Mouse (Mus musculus): Measurements from ENCODE around the gene Gm21312. TPM values are rescaled to one million over a fixed set of nuclear protein-coding genes. Genes with fewer than 3 reads are reported as not detected.
"Not testable (repeated sequence)": the region's sequence is repeated elsewhere in the genome, so short reads cannot be mapped to it uniquely, and the experiment has no call there.

Gm21312 gene
- not detected for total RNA-seq (2021)
- long read RNA-seq, experiment 1, result 0 reads
- long read RNA-seq, experiment 2, result 0 reads

DNA sequence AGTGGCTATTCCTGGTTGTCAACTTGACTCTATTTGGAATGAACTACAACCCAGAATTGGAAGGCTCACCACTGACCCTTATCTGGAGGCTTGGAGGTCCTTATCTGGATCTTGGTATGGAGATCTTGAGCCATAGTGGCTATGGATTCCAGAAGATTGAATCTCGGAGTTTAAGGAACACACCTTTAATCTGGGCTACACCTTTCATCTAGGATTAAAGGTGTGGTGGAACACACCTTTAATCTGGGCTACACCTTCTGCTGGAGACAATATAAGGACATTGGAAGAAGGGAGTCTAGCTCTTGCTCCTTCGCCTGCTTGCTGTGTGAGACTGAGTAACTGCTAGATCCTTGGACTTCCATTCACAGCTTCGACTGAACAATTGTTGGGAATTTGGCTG is at the start of gene Gm21312:
Gm21312 (plus strand) TSS at position 301 of the 400 bp plus-strand sequence.
- H3K4me3 ChIP-seq; DNase-seq; intact Hi-C loops (cut with DNase I); H3K27ac ChIP-seq: not testable (repeated sequence)

DNA sequence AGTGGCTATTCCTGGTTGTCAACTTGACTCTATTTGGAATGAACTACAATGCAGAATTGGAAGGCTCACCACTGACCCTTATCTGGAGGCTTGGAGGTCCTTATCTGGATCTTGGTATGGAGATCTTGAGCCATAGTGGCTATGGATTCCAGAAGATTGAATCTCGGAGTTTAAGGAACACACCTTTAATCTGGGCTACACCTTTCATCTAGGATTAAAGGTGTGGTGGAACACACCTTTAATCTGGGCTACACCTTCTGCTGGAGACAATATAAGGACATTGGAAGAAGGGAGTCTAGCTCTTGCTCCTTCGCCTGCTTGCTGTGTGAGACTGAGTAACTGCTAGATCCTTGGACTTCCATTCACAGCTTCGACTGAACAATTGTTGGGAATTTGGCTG is 34.1 kb upstream of the Gm21312 start, which contains the start of gene Gm21293:
Gm21293 (plus strand) TSS at position 301 of the 400 bp plus-strand sequence.
- intact Hi-C loops (cut with DNase I); H3K4me3 ChIP-seq; H3K27ac ChIP-seq; DNase-seq: not testable (repeated sequence)

DNA sequence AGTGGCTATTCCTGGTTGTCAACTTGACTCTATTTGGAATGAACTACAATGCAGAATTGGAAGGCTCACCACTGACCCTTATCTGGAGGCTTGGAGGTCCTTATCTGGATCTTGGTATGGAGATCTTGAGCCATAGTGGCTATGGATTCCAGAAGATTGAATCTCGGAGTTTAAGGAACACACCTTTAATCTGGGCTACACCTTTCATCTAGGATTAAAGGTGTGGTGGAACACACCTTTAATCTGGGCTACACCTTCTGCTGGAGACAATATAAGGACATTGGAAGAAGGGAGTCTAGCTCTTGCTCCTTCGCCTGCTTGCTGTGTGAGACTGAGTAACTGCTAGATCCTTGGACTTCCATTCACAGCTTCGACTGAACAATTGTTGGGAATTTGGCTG is 25.6 kb upstream of the Gm21312 start, which contains the start of gene Gm6763:
Gm6763 (plus strand) TSS at position 301 of the 400 bp plus-strand sequence.
- H3K4me3 ChIP-seq; H3K27ac ChIP-seq; intact Hi-C loops (cut with DNase I); DNase-seq: not testable (repeated sequence)

DNA sequence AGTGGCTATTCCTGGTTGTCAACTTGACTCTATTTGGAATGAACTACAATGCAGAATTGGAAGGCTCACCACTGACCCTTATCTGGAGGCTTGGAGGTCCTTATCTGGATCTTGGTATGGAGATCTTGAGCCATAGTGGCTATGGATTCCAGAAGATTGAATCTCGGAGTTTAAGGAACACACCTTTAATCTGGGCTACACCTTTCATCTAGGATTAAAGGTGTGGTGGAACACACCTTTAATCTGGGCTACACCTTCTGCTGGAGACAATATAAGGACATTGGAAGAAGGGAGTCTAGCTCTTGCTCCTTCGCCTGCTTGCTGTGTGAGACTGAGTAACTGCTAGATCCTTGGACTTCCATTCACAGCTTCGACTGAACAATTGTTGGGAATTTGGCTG is 17.1 kb upstream of the Gm21312 start, which contains the start of gene Gm8764:
Gm8764 (plus strand) TSS at position 301 of the 400 bp plus-strand sequence.
- intact Hi-C loops (cut with DNase I); H3K27ac ChIP-seq; DNase-seq; H3K4me3 ChIP-seq: not testable (repeated sequence)

DNA sequence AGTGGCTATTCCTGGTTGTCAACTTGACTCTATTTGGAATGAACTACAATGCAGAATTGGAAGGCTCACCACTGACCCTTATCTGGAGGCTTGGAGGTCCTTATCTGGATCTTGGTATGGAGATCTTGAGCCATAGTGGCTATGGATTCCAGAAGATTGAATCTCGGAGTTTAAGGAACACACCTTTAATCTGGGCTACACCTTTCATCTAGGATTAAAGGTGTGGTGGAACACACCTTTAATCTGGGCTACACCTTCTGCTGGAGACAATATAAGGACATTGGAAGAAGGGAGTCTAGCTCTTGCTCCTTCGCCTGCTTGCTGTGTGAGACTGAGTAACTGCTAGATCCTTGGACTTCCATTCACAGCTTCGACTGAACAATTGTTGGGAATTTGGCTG is 8.6 kb upstream of the Gm21312 start, which contains the start of gene Gm21304:
Gm21304 (plus strand) TSS at position 301 of the 400 bp plus-strand sequence.
- DNase-seq; H3K27ac ChIP-seq; H3K4me3 ChIP-seq; intact Hi-C loops (cut with DNase I): not testable (repeated sequence)

DNA sequence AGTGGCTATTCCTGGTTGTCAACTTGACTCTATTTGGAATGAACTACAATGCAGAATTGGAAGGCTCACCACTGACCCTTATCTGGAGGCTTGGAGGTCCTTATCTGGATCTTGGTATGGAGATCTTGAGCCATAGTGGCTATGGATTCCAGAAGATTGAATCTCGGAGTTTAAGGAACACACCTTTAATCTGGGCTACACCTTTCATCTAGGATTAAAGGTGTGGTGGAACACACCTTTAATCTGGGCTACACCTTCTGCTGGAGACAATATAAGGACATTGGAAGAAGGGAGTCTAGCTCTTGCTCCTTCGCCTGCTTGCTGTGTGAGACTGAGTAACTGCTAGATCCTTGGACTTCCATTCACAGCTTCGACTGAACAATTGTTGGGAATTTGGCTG is 8.4 kb downstream of the Gm21312 start, which contains the start of gene Gm20765:
Gm20765 (plus strand) TSS at position 301 of the 400 bp plus-strand sequence.
- intact Hi-C loops (cut with DNase I); H3K4me3 ChIP-seq; DNase-seq; H3K27ac ChIP-seq: not testable (repeated sequence)

DNA sequence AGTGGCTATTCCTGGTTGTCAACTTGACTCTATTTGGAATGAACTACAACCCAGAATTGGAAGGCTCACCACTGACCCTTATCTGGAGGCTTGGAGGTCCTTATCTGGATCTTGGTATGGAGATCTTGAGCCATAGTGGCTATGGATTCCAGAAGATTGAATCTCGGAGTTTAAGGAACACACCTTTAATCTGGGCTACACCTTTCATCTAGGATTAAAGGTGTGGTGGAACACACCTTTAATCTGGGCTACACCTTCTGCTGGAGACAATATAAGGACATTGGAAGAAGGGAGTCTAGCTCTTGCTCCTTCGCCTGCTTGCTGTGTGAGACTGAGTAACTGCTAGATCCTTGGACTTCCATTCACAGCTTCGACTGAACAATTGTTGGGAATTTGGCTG is 16.9 kb downstream of the Gm21312 start, which contains the start of gene Gm4340:
Gm4340 (plus strand) TSS at position 301 of the 400 bp plus-strand sequence.
- H3K27ac ChIP-seq; H3K4me3 ChIP-seq; DNase-seq; intact Hi-C loops (cut with DNase I): not testable (repeated sequence)

DNA sequence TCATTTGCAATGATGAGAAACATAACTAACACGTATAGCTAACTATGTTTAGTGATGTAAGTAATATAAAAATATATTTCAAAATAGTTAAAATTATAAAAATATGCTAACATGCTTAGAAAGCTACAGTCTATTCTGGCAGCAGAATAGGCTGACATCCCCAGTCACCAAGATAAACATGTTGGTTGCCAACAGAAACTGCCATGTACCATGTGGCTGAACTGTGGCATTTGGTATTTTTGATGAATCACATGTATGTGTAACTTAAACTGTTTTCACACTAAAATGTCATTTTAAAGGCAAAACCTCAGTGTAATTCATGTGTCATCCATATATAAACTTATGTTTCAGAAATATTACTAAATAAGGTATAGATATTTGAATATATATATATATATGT is 32.8 kb downstream of the Gm21312 start:
- Histone ChIP-seq H3K4me3 (no peak overlapping the region), H3K27ac (no peak overlapping the region)
- intact Hi-C loops (cut with DNase I), result no loop called here
- DNase-seq, result no peak
- no peak for TF ChIP-seq CTCF (IDR thresholded peaks at IDR 0.05)

DNA sequence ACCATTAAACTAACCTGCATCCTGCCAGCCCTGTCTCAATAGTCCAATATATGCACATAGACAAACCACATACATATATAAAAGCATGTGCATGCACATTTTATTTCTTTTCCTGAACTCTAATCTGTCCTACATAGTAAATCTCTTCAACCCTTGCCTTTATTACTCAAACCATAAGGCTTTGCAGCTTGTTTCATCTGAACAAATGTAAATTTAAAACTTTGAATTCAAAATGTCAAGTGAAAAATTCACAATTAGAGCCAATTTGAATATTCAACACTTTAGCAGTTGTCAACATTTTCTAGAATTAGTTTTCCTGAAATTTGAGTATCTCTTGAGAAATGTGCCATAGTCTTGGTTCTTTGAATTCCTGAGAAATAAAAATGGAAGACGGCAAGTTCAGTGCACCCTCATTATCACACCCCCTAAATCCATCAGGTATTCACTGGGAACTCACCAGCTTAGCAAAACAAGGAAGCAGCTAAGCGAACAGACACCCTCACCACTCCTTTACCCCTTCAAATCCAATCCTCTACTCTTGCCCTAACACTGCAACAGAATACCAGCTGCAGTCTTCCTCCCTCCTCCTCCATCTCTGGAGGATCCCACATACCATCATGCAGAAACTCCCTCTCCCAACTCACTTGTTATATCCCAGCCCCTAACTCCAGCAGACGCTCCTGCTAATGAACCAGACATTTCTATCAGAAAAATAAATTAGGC is 33.6 kb downstream of the Gm21312 start:
- TF ChIP-seq CTCF (IDR thresholded peaks at IDR 0.05), result no peak
- Histone ChIP-seq H3K27ac (no peak overlapping the region), H3K4me3 (no peak overlapping the region)
- intact Hi-C loops (cut with DNase I), result no loop called here
- no peak for DNase-seq

DNA sequence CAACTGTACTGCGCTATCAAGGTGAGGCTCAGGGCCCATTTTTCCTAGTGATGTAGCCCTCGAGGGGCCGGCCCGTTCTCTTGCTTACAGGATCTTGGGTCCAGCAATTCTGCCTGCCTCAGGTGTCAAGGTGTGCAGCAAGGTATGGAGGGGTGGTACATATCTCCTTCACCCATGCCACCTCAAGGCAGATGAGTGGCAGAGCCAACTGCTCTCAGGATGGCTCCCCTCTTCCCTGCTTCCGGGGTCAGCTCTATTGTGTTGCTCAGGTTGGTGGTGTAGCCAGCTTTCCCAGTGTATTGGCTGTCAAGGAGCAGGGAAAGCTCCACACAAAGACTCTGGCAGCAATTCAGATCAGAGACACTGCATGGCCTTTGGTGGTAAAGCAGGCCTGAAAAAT is 37.7 kb downstream of the Gm21312 start:
- intact Hi-C loops (cut with DNase I), result no loop called here
- no peak for TF ChIP-seq CTCF (IDR thresholded peaks at IDR 0.05)
- H3K27ac ChIP-seq, result no peak overlapping the region
- no peak overlapping the region for H3K4me3 ChIP-seq
- no peak for DNase-seq

DNA sequence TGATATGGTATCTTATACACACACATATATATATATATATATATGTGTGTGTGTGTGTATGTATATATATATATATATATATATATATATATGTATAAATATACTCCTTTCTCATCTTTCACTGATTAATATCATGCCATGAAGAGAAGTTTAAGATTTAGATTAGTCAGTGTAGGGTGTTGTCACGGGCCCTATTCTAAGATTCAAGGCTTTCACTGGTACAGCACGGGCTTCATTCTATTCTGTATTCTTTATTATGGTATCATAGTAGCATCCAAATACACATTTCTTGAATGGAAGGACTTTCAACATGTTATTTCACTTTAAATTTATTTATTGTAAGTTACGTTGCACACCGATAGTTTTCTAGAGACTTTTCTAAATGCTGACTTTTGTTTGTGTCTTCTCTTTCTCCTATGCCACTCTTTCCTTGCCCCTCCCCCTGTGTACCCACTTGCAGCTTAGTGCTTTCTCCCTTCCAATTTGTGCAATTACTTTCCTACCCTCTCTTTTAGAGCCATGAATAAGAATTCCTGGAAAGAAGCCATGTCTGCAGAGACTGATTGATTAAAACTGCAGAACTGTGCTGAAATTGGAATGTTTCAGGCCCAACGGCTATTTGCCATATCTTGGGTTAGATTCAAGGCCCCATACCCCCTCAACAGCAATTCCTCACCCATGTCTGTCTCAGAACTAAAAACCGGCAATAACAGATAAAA is 43.6 kb downstream of the Gm21312 start:
- TF ChIP-seq CTCF (IDR thresholded peaks at IDR 0.05), result no peak
- Histone ChIP-seq H3K27ac (no peak overlapping the region), H3K4me3 (no peak overlapping the region)
- intact Hi-C loops (cut with DNase I), result no loop called here
- no peak for DNase-seq

Other genes starting within 250 kb of the Gm21312 start
- not detected for gene Gm21293, start 34.0 kb upstream of the Gm21312 start, total RNA-seq (2021)
- not detected for gene Gm6763, start 25.5 kb upstream of the Gm21312 start, total RNA-seq (2021)
- not detected for gene Gm8764, start 17.0 kb upstream of the Gm21312 start, total RNA-seq (2021)
- gene Gm21304, start 8.5 kb upstream of the Gm21312 start, total RNA-seq (2021), result not detected
- gene Gm20765, start 8.5 kb downstream of the Gm21312 start, total RNA-seq (2021), result not detected
- gene Gm4340, start 17.0 kb downstream of the Gm21312 start, total RNA-seq (2021), result not detected

Data from gastrocnemius, adult 2 months (tissue).